Mouse (Mus musculus) hindbrain, postnatal 0 days (tissue): ENCODE measurements around the gene Klhl25. TPM values are rescaled to one million over a fixed set of nuclear protein-coding genes. Genes with fewer than 3 reads are reported as not detected.
A peak's percentile ranks its signal among the peaks of the same experiment; 100 is the strongest.
"Not testable (repeated sequence)": the region's sequence is repeated elsewhere in the genome, so short reads cannot be mapped to it uniquely, and the experiment has no call there.

Source experiments
- ATAC-seq: fragments of 200-750 bp; cut with Nextera tagmentation; 2 replicates; pipeline ENCODE4 v1.8.0; 2017; ENCODE audit warnings: mild to moderate bottlenecking, moderate TSS enrichment, moderate library complexity
- DNase-seq: peaks from one replicate; pipeline ENCODE4 v3.0.0-alpha.2; 2015; ENCODE audit warnings: low spot score
- H3K27ac ChIP-seq: fragments of 300-500 bp; sonication (generic); 2 replicates; pipeline ENCODE4 v1.5.1; 2014; ENCODE audit warnings: mild to moderate bottlenecking
- H3K27me3 ChIP-seq: fragments of 300-500 bp; sonication (generic); 2 replicates; pipeline ENCODE4 v1.6.1; 2014; ENCODE audit warnings: low read length, mixed read lengths; ENCODE audit not compliant: insufficient read depth
- H3K36me3 ChIP-seq: fragments of 300-500 bp; sonication (generic); 2 replicates; pipeline ENCODE4 v1.6.1; 2014; ENCODE audit warnings: low read length, mixed read lengths; ENCODE audit not compliant: insufficient read depth
- H3K4me1 ChIP-seq: fragments of 300-500 bp; sonication (generic); 2 replicates; pipeline ENCODE4 v1.6.1; 2014; ENCODE audit warnings: antibody characterized with exemption, low read length, mixed read lengths; ENCODE audit not compliant: insufficient read depth
- H3K4me2 ChIP-seq: fragments of 300-500 bp; sonication (generic); 2 replicates; pipeline ENCODE4 v1.6.1; 2014; ENCODE audit warnings: low read depth, mild to moderate bottlenecking, low read length, moderate library complexity, mixed read lengths
- H3K4me3 ChIP-seq: fragments of 300-500 bp; sonication (generic); 2 replicates; pipeline ENCODE4 v1.5.1; 2014; ENCODE audit warnings: low read length
- H3K9ac ChIP-seq: fragments of 300-500 bp; sonication (generic); replicated peaks from 2 replicates; pipeline ENCODE4 v1.6.1; 2014; ENCODE audit warnings: mild to moderate bottlenecking, low read length, moderate library complexity, mixed read lengths
- H3K9me3 ChIP-seq: fragments of 300-500 bp; sonication (generic); 2 replicates; pipeline ENCODE4 v1.6.1; 2016; ENCODE audit warnings: low read length, mixed read lengths
- CTCF ChIP-seq: IDR thresholded peaks from 2 replicates; pipeline ENCODE4 v1.5.1; 2016; ENCODE audit warnings: antibody characterized with exemption, control low read depth, low read depth
- WGBS: fragments of 180-500 bp; shearing (Covaris S2); extraction: QIAGEN DNeasy Blood & Tissue Kit; methylation state at CpG from one replicate; pipeline ENCODE4 v1.1.7; 2014; 5-methylcytosine and 5-hydroxymethylcytosine counted together
- polyA plus RNA-seq: library from polyadenylated mRNA; unstranded; fragments of >200 nt; fragmentation: Nextera tagmentation; extraction: Ambion mirVana; gene quantifications from 2 replicates; pipeline ENCODE4 v1.2.1, GENCODE M21; 2015
- total RNA-seq: library from RNA; depleted of rRNA; stranded (reverse); fragments of >200 nt; gene quantifications from 2 replicates; pipeline ENCODE4 v1.2.3, GENCODE M21; 2014

The Klhl25 gene
- total and polyA plus RNA-seq, 2 experiments from 2014 or later, result 14.4 to 47.8 TPM

DNA sequence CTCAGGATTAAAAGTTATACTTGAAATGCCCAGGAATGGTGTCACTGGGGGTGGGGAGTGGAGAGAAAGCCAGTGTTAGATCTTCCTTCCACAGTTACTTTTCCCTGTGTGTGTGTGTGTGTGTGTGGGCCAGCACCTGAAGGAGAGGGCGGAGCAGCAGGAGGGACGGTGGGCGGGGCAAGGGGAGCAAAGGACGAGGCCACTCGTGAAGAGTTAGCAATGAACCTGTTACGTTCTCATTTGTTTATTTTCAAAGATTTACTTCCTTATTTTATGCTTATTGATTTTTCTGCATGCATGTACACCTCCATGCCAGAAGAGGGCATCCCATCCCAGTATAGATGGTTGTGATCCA lies 14.3 kb downstream of the Klhl25 start:
- H3K4me2 ChIP-seq, H3K4me3 ChIP-seq, H3K27me3 ChIP-seq, H3K27ac ChIP-seq, H3K9ac ChIP-seq, DNase-seq, H3K9me3 ChIP-seq, ATAC-seq, H3K4me1 ChIP-seq: not testable (repeated sequence)
- 0 out of 2 replicates have a peak, but pooled peaks have one; percentile 17 for TF ChIP-seq CTCF
- 93% methylated on average over 6 of the region's 6 CpGs for WGBS
- peaks cover 16% of the 10 kb centered on the region; the same call in 1 of the 2 replicates for H3K36me3 ChIP-seq

DNA sequence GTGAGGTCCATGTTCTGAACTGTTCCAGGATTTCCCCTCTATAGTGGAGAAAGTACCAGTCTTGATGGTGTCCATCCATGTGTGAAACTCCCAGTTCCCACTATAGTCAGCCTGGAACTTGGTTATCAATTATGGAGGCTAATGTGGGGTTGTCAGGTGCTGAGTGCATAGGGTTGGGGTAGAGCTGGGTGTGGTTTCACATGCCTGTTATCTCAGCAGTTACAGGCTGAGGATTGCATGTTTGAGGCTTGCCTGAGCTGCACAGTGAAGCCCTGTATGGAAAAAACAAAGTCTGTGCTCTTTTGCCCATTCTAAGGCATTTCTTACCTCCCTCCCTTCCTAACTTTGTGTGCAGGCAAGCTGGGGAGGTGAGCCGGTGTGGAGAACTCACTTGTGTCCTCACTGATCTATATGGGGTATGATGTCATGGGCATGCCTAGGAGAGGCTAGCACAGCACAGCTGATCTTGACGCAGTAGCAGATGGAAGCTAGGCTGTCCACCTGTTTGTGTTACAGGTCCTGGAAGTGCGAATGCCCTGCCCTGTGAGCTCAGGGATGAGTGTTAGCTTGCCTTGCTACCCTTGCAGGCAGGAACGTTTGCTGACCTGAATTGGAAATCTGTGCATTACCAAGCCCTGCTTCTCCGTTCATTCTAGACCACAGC lies 15.3 kb downstream of the Klhl25 start:
- WGBS, result 78% methylated on average over 5 of the region's 5 CpGs
- not testable (repeated sequence) for ATAC-seq

DNA sequence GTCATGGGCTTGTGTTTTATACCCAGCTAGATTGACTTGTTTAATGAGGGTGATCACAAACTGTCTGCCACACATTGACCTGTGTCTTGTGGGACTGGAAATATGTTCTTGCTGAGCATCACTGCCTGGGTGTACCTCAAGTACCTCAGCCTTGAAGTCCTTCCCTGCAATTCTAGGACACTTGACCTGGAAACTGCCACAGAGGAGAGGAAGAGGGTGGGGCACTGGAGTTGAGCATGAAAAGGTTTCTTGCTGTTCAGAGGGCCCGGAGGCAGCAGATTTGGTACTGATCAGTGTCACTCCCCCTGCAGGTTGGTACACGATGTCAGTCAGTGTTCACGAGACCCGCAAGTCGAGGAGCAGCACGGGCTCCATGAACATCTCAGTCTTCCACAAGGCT lies 16.9 kb downstream of the Klhl25 start:
- Histone ChIP-seq H3K27ac (no peak overlapping the region), H3K9me3 (no peaks in the 10 kb centered on the region), H3K27me3 (no peaks in the 10 kb centered on the region), H3K4me3 (no peak overlapping the region), H3K4me2 (no peak overlapping the region), H3K4me1 (no peaks in the 10 kb centered on the region), H3K9ac (no peak overlapping the region), H3K36me3 (peaks cover 16% of the 10 kb centered on the region; the same call in 1 of the 2 replicates)
- no peak for ATAC-seq
- no peak for DNase-seq
- no peak for TF ChIP-seq CTCF
- 97% methylated on average over 6 of the region's 6 CpGs for WGBS

More for the DNA sequence above, 15.3 kb downstream of the Klhl25 start:
- H3K27me3 ChIP-seq, H3K4me1 ChIP-seq, DNase-seq, H3K27ac ChIP-seq, H3K4me3 ChIP-seq, H3K4me2 ChIP-seq, H3K9ac ChIP-seq, H3K9me3 ChIP-seq: not testable (repeated sequence)
- peaks cover 16% of the 10 kb centered on the region; the same call in 1 of the 2 replicates for H3K36me3 ChIP-seq

- Histone ChIP-seq H3K4me3 (no peak overlapping the region), H3K9me3 (no peaks in the 10 kb centered on the region), H3K36me3 (peaks cover 16% of the 10 kb centered on the region; the same call in 1 of the 2 replicates), H3K27ac (no peak overlapping the region), H3K4me2 (no peak overlapping the region), H3K4me1 (no peaks in the 10 kb centered on the region), H3K27me3 (no peaks in the 10 kb centered on the region), H3K9ac (no peak overlapping the region)
- ATAC-seq, result no peak
- WGBS, result 92% methylated on average over 13 of the region's 13 CpGs
- TF ChIP-seq CTCF, result no peak
- DNase-seq, result no peak
Measured at GRCm38 (mm10) chr7:75866557-75866956, 18.4 kb downstream of the Klhl25 start.

GRCm38 (mm10) chr7:75868687-75869086 lies 20.6 kb downstream of the Klhl25 start:
- Histone ChIP-seq H3K36me3 (peaks cover 24% of the 10 kb centered on the region; the same call in 1 of the 2 replicates), H3K27me3 (no peaks in the 10 kb centered on the region), H3K4me1 (no peaks in the 10 kb centered on the region), H3K4me2 (no peak overlapping the region), H3K9ac (no peak overlapping the region), H3K4me3 (no peak overlapping the region), H3K27ac (no peak overlapping the region), H3K9me3 (no peaks in the 10 kb centered on the region)
- no peak for TF ChIP-seq CTCF
- WGBS, result 82% methylated on average over 2 of the region's 2 CpGs
- ATAC-seq (no peak), DNase-seq (no peak)

DNA sequence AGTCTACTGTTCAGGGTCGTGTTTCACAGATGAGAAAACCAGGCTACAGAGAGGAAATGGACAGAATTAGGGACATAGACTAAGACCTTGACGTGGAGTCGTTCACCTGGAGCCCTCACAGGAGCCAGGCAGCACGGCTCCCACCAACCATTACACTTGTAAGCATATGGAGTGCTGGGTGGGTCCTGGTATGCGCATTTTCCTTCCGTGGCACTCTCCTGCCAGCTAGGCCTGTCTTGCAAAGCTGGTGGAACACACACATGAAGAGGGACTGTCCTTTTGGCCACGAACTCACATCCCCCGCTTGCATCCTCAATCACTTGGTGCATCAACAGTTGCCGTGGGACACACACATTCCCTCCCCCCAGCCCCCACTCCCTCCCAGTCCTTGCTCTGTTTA lies 22.4 kb downstream of the Klhl25 start:
- no peak overlapping the region for H3K4me2 ChIP-seq
- H3K9ac ChIP-seq, result no peak overlapping the region
- no peaks in the 10 kb centered on the region for H3K4me1 ChIP-seq
- DNase-seq (no peak), ATAC-seq (no peak)
- H3K4me3 ChIP-seq, result no peak overlapping the region
- H3K27me3 ChIP-seq, result no peaks in the 10 kb centered on the region
- H3K27ac ChIP-seq, result no peak overlapping the region
- WGBS, result 63% methylated on average over 9 of the region's 9 CpGs
- TF ChIP-seq CTCF, result no peak
- peaks cover 21% of the 10 kb centered on the region; the same call in 1 of the 2 replicates for H3K36me3 ChIP-seq
- H3K9me3 ChIP-seq, result no peaks in the 10 kb centered on the region

- 71% methylated on average over 5 of the region's 5 CpGs for WGBS
- Histone ChIP-seq H3K9me3 (no peaks in the 10 kb centered on the region), H3K9ac (no peak overlapping the region), H3K4me2 (no peak overlapping the region), H3K4me1 (no peaks in the 10 kb centered on the region), H3K36me3 (peaks cover 11% of the 10 kb centered on the region; the same call in 1 of the 2 replicates), H3K27me3 (no peaks in the 10 kb centered on the region), H3K27ac (peak overlapping the region; percentile 20; the same call in 1 of the 2 replicates), H3K4me3 (no peak overlapping the region)
- ATAC-seq (no peak), DNase-seq (no peak)
- no peak for TF ChIP-seq CTCF
Measured at GRCm38 (mm10) chr7:75872255-75872654, 24.1 kb downstream of the Klhl25 start.
